Mouse (Mus musculus): ENCODE results near the gene Brd3os.

GRCm38 (mm10) chr2:27474621-27475484, 32.7 kb downstream of the Brd3os start:
- TF ChIP-seq CTCF (IDR thresholded peaks at IDR 0.05; ENCODE audit: low read depth) (no peak), EP300 (optimal IDR thresholded peaks at IDR 0.05) (no peak)

Data from stomach, postnatal 0 days (tissue).